Mouse (Mus musculus): ENCODE results near the gene Ccl1. TPM values are rescaled to one million over a fixed set of nuclear protein-coding genes. Genes with fewer than 3 reads are reported as not detected.

Ccl1 gene
- polyA plus RNA-seq, 1 experiment from 2014 or later = not detected

- no peak overlapping the region for H3K4me3 ChIP-seq (ENCODE audit: low read depth, low read length)
- no peak overlapping the region for H3K9ac ChIP-seq (replicated peaks)
- no peaks in the 10 kb centered on the region for H3K36me3 ChIP-seq (replicated peaks; ENCODE audit: insufficient read depth, low read length)
- no peak overlapping the region for H3K27ac ChIP-seq (ENCODE audit: low read depth)
- no peak overlapping the region for H3K4me2 ChIP-seq (ENCODE audit: low read depth, low read length)
- no peaks in the 10 kb centered on the region for H3K27me3 ChIP-seq (ENCODE audit: insufficient read depth, low read length)
- H3K4me1 ChIP-seq (ENCODE audit: insufficient read depth) = no peaks in the 10 kb centered on the region
- ATAC-seq (no peak), DNase-seq (no peak)
- 79% methylated on average over 9 of the region's 9 CpGs for WGBS (ENCODE audit: insufficient replicate concordance)
- no peak for TF ChIP-seq CTCF (IDR thresholded peaks at IDR 0.05; ENCODE audit: low read depth)
- TF ChIP-seq EP300 (IDR thresholded peaks at IDR 0.05; ENCODE audit: low read depth) = no peak
- no peaks in the 10 kb centered on the region for H3K9me3 ChIP-seq (ENCODE audit: low read length)
Observed at GRCm38 (mm10) chr11:82226976-82227375, 78.5 kb downstream of the Ccl1 start.

- H3K4me1 ChIP-seq (ENCODE audit: insufficient read depth) = no peaks in the 10 kb centered on the region
- no peak overlapping the region for H3K4me3 ChIP-seq (ENCODE audit: low read depth, low read length)
- WGBS (ENCODE audit: insufficient replicate concordance) = 69% methylated on average over 8 of the region's 8 CpGs
- no peak overlapping the region for H3K27ac ChIP-seq (ENCODE audit: low read depth)
- DNase-seq (no peak), ATAC-seq (no peak)
- H3K9me3 ChIP-seq (ENCODE audit: low read length) = no peaks in the 10 kb centered on the region
- no peaks in the 10 kb centered on the region for H3K27me3 ChIP-seq (ENCODE audit: insufficient read depth, low read length)
- no peak overlapping the region for H3K4me2 ChIP-seq (ENCODE audit: low read depth, low read length)
- H3K9ac ChIP-seq (replicated peaks) = no peak overlapping the region
- TF ChIP-seq CTCF (IDR thresholded peaks at IDR 0.05; ENCODE audit: low read depth) (no peak), EP300 (IDR thresholded peaks at IDR 0.05; ENCODE audit: low read depth) (no peak)
- no peaks in the 10 kb centered on the region for H3K36me3 ChIP-seq (replicated peaks; ENCODE audit: insufficient read depth, low read length)
Observed at GRCm38 (mm10) chr11:82225936-82226335, 79.6 kb downstream of the Ccl1 start.

DNA sequence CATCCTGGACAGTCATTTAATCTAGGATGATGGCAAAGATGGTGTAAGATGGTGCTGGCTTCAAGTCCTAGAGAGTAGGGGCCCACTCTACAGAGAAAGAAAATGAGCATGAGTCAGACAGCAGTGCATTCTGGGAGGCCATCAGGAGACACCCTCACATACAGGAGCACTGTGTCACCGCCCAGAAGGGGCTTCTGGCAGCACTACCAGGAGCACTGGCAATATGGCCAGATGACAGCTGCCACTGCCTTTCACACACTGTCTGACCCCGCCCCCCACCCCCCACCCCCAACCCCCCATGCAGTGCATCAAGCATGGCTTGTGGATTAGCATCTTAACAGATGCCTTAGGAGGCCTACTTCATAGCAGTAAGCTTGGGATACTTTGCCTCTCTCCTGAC is 89.0 kb downstream of the Ccl1 start:
- Histone ChIP-seq H3K4me3 (ENCODE audit: low read depth, low read length) (no peak overlapping the region), H3K27ac (ENCODE audit: low read depth) (no peak overlapping the region), H3K27me3 (ENCODE audit: insufficient read depth, low read length) (no peaks in the 10 kb centered on the region), H3K36me3 (replicated peaks; ENCODE audit: insufficient read depth, low read length) (no peaks in the 10 kb centered on the region), H3K9ac (replicated peaks) (no peak overlapping the region), H3K4me1 (ENCODE audit: insufficient read depth) (no peaks in the 10 kb centered on the region), H3K4me2 (ENCODE audit: low read depth, low read length) (no peak overlapping the region), H3K9me3 (ENCODE audit: low read length) (no peaks in the 10 kb centered on the region)
- TF ChIP-seq EP300 (IDR thresholded peaks at IDR 0.05; ENCODE audit: low read depth) (no peak), CTCF (IDR thresholded peaks at IDR 0.05; ENCODE audit: low read depth) (no peak)
- ATAC-seq (no peak), DNase-seq (no peak)
- WGBS (ENCODE audit: insufficient replicate concordance) = 52% methylated on average over 2 of the region's 2 CpGs

DNA sequence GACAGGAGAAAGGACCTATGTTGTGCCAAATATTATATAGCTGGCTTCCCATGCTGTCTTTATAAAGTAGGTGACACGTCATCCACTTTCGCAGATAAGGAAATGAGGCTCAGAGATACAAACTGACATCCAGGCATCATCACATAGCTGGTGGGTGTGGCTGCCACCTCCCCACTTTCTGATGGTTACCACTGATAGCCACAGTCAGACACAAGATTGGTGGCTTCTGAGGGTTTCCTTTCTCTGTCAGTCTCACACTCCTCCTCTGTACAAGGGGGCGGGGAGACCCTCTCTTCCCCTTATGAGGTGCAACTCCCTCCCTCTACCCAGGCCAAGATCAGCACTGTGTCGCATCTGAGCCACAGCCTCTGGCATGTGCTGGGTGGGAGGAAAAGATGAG is 91.1 kb downstream of the Ccl1 start:
- H3K27me3 ChIP-seq (ENCODE audit: insufficient read depth, low read length) = no peaks in the 10 kb centered on the region
- H3K27ac ChIP-seq (ENCODE audit: low read depth) = no peak overlapping the region
- no peak overlapping the region for H3K4me2 ChIP-seq (ENCODE audit: low read depth, low read length)
- 28% methylated on average over 4 of the region's 4 CpGs for WGBS (ENCODE audit: insufficient replicate concordance)
- H3K9ac ChIP-seq (replicated peaks) = no peak overlapping the region
- no peak overlapping the region for H3K4me3 ChIP-seq (ENCODE audit: low read depth, low read length)
- no peak for ATAC-seq
- no peaks in the 10 kb centered on the region for H3K36me3 ChIP-seq (replicated peaks; ENCODE audit: insufficient read depth, low read length)
- TF ChIP-seq EP300 (IDR thresholded peaks at IDR 0.05; ENCODE audit: low read depth) (no peak), CTCF (IDR thresholded peaks at IDR 0.05; ENCODE audit: low read depth) (no peak)
- no peak for DNase-seq
- H3K4me1 ChIP-seq (ENCODE audit: insufficient read depth) = no peaks in the 10 kb centered on the region
- H3K9me3 ChIP-seq (ENCODE audit: low read length) = no peaks in the 10 kb centered on the region

- Histone ChIP-seq H3K27ac (ENCODE audit: low read depth) (no peak overlapping the region), H3K9me3 (ENCODE audit: low read length) (no peaks in the 10 kb centered on the region), H3K9ac (replicated peaks) (no peak overlapping the region), H3K4me1 (ENCODE audit: insufficient read depth) (no peaks in the 10 kb centered on the region), H3K4me2 (ENCODE audit: low read depth, low read length) (no peak overlapping the region), H3K27me3 (ENCODE audit: insufficient read depth, low read length) (no peaks in the 10 kb centered on the region), H3K36me3 (replicated peaks; ENCODE audit: insufficient read depth, low read length) (no peaks in the 10 kb centered on the region), H3K4me3 (ENCODE audit: low read depth, low read length) (no peak overlapping the region)
- DNase-seq = no peak
- 76% methylated on average over 2 of the region's 2 CpGs for WGBS (ENCODE audit: insufficient replicate concordance)
- no peak for ATAC-seq
- no peak for TF ChIP-seq CTCF (IDR thresholded peaks at IDR 0.05; ENCODE audit: low read depth)
- no peak for TF ChIP-seq EP300 (IDR thresholded peaks at IDR 0.05; ENCODE audit: low read depth)
Observed at GRCm38 (mm10) chr11:82206960-82207488, 98.5 kb downstream of the Ccl1 start.

DNA sequence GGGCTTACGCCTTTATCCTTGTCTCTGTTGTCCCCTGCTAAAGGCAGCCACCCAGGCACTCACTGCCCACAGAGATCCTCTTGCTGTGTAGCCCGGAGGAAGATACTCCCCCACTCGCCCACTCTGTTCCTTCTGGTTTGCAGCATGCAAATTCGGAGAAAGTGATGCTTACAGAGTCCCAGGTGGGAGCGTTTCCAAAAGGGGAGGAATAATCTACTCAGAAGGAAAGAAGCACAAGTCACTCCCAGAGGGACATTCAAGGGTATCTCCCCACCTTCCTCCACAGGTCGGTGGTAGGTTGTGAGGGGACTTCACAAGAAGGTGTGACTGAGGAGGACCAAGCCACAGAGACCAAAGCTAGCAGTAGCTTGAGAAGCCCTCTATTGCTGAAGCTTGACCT is 100.3 kb downstream of the Ccl1 start:
- H3K27me3 ChIP-seq (ENCODE audit: insufficient read depth, low read length) = no peaks in the 10 kb centered on the region
- no peaks in the 10 kb centered on the region for H3K4me1 ChIP-seq (ENCODE audit: insufficient read depth)
- TF ChIP-seq CTCF (IDR thresholded peaks at IDR 0.05; ENCODE audit: low read depth) (no peak), EP300 (IDR thresholded peaks at IDR 0.05; ENCODE audit: low read depth) (no peak)
- 67% methylated on average over 6 of the region's 6 CpGs for WGBS (ENCODE audit: insufficient replicate concordance)
- no peak for ATAC-seq
- no peak overlapping the region for H3K4me3 ChIP-seq (ENCODE audit: low read depth, low read length)
- H3K9me3 ChIP-seq (ENCODE audit: low read length) = no peaks in the 10 kb centered on the region
- H3K9ac ChIP-seq (replicated peaks) = no peak overlapping the region
- no peak overlapping the region for H3K4me2 ChIP-seq (ENCODE audit: low read depth, low read length)
- DNase-seq = no peak
- H3K36me3 ChIP-seq (replicated peaks; ENCODE audit: insufficient read depth, low read length) = no peaks in the 10 kb centered on the region
- no peak overlapping the region for H3K27ac ChIP-seq (ENCODE audit: low read depth)

DNA sequence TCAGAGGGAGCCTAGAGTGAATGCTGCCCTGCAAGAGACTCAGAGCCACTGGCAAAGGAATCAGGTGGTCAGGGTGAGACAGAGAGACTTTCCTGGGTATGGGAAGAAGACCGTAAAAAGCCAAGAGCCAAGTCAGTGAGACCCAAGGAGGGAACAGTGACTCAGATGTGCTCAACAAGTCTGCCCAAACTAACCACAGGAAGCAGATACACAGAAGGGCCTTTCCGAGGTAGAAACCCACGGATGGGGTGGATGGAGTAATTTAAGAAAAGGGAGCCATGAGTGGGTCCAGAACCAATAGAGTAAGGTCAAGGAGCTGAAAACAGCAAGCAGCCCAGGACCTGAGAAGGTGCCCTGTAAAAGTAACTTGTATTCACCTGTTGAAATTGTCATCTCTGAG is 101.8 kb downstream of the Ccl1 start:
- Histone ChIP-seq H3K9ac (replicated peaks) (no peak overlapping the region), H3K4me3 (ENCODE audit: low read depth, low read length) (no peak overlapping the region), H3K36me3 (replicated peaks; ENCODE audit: insufficient read depth, low read length) (no peaks in the 10 kb centered on the region), H3K27me3 (ENCODE audit: insufficient read depth, low read length) (no peaks in the 10 kb centered on the region), H3K4me2 (ENCODE audit: low read depth, low read length) (no peak overlapping the region), H3K27ac (ENCODE audit: low read depth) (no peak overlapping the region), H3K4me1 (ENCODE audit: insufficient read depth) (no peaks in the 10 kb centered on the region), H3K9me3 (ENCODE audit: low read length) (no peaks in the 10 kb centered on the region)
- TF ChIP-seq EP300 (IDR thresholded peaks at IDR 0.05; ENCODE audit: low read depth) (no peak), CTCF (IDR thresholded peaks at IDR 0.05; ENCODE audit: low read depth) (no peak)
- 28% methylated on average over 3 of the region's 3 CpGs for WGBS (ENCODE audit: insufficient replicate concordance)
- DNase-seq = no peak
- ATAC-seq = no peak

All from liver, postnatal 0 days (tissue).